Mouse (Mus musculus) frontal cortex, postnatal 14 days (tissue): Measurements from ENCODE around the gene Metrn.

Source experiments
- DNase-seq, 2 experiments: peaks; one replicate each; pipeline ENCODE4 v3.0.0; 2022; ENCODE audit warnings: low spot score in 2 of 2

Gene Metrn

DNA sequence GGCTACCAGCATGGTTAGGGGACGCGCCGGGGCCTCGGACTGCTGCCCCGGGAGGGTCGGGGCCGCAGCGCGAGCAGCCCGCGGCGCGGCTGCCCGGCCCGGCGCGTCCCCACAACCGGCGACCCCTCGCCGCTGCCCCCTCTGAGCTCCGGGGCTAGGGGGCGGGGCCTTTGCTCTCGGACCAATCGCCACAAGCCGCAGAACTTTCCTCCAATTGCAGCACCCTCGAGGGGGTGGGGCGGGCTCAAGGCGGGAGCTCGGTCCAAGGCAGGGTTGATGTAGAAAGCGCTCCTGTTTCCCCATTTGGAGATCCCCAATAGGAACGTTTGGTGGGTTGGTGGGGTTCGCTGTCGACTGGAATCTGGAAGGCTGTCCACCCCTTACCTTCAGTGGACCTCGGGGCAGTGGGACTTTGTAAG, at the start of gene Metrn:
TSS of gene Metrn (minus strand) at position 186 of the 419 bp plus-strand sequence.
- peak in 1 of 2 experiments; percentile 75 for DNase-seq

GRCm38 (mm10) chr17:25844396-25844901, 47.5 kb upstream of the Metrn start, which contains the start of gene Rhot2:
Rhot2 (minus strand) TSS chr17:25844851.
- peak; percentile 89 to 90 for DNase-seq

DNA sequence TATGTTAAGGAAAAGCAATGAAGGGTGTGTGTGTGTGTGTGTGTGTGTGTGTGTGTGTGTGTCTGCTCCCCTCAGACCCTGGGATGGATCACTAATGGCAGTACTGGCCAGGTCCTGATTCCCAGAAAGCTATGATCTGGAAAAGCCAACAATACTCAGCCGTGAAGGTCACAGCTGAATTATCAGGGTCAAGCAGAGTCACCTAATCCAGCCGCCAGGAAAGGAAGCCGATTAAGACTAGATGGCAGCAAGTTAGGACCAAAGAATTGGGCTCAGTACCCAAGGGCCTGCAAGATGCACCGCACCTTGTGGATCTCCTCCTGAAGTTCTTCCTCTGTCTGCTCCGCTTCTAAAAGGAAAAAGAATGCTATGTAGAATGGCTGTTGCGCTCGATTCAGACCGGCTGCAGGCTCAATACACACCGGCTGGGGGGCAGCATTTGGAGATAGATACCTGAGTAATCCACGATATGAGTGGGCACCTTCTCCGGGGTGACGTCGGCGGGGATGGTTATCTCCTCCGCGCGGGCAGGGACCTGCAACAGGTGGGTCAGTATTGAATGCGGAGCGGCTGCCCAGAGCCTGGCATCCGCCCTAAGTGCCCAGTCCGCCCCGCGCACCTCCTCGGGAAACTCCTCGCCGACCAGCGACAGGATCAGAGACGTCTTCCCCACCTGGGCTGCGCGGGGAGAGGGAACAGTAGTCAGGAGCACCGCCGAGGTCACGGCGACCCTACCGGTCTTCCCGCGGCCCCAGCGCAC, 46.9 kb upstream of the Metrn start:
- DNase-seq = no peak

- no peak for DNase-seq
Observed at GRCm38 (mm10) chr17:25843122-25843521, 46.2 kb upstream of the Metrn start.

- no peak for DNase-seq
Observed at GRCm38 (mm10) chr17:25842509-25842908, 45.6 kb upstream of the Metrn start.

GRCm38 (mm10) chr17:25841117-25841880, 44.4 kb upstream of the Metrn start, which contains the start of gene Gm20683:
Gm20683 (minus strand) TSS chr17:25841763.
- DNase-seq = no peak

DNA sequence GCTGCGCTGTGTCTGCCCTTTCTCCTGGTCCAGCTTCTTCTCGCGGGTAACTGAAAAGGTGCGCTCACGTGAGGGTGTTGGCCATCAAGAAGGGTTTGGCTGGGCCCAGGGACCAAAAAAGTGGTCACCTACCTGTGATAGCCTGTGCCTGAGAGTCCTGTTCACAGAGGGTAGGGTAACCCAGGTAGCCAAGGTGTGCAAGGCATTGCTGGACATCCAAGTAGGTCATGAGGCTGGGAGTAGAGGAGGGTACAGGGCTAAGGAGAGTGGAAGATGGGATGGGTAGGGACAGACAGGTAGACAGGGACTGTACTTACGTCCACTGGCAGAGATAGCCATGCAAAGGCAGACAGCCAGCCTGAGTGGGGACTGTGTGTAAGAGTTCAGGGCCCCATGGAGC, 43.6 kb upstream of the Metrn start:
- no peak for DNase-seq

GRCm38 (mm10) chr17:25839455-25840235, 42.7 kb upstream of the Metrn start:
- no peak for DNase-seq

- no peak for DNase-seq
Observed at GRCm38 (mm10) chr17:25838904-25839303, 42.0 kb upstream of the Metrn start.

DNA sequence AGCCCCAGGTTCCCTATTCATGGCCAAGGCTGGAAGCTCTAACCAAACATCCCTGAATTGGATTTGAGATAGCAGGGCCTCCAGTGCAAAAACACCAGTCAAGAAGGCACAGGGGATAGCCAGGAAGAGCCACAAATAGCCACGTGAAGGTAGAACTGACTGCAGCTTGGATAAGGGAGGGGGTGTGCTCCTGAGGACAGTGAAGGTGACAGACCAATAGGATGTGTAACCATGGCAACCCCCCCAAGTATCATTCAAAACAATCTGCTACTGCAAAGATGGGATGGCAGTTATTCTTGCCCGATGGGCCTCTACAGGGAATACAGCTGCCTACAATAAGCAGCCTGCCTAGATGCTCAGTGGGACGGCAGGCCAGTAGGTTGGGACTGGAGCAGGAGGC, 40.6 kb upstream of the Metrn start:
- no peak for DNase-seq

DNA sequence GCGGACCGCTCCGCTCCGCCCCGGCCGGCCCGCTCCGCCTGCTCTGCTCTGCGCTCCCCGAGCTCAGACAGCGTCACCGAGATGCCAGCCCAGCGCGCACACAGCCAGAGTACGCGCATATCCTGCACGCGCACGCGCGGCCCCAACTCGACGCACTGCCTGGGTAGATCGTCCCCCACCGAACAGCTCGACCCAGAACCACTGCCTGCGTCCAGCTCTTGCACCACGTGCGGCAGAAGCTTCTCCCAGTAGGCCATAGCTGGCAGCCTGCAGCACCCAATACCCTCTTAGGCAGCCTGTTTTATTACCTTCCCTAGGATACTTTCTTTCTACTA, 40.1 kb upstream of the Metrn start, which contains the start of gene Rhbdl1:
TSS of gene Rhbdl1 (minus strand) at position 220 of the 335 bp plus-strand sequence.
- DNase-seq = peak; percentile 78 to 80

DNA sequence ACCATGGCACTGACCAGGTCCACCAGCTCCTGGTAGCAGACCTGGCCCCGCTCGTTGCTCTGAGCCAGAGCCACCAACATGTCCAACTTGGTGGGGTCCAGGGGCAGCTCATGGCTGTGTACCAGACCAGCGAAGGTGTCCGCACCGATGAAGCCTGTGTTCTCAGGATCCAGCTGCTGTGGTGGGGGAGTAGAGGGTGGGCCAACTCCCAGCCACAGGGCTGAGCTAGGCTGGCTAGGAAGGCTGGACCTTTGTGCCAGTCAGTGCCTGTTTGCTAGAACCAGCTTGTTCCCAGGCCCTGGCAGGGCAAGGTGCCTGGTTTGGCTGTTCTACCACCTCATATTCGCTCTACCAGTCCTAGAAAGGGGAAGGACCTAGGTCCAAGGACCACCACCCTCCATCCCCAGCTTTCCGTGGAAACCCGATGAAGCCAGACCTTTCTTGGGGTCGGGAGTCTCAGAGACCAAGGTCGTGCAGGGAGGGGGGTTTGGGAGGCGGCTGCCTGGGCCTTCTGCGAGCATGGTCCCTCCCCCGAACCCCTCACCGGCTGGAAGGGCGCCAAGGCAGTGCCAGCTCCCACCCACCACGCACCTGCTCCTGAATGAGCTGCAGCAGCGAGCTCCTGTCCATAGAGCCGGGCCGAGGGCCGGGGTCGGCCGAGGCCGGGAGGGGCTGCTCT, 39.6 kb upstream of the Metrn start:
- peak; percentile 44 for DNase-seq

GRCm38 (mm10) chr17:25835816-25836215, 38.9 kb upstream of the Metrn start:
- DNase-seq = peak in 1 of 2 experiments; percentile 31

- peak in 1 of 2 experiments; percentile 24 for DNase-seq
Observed at GRCm38 (mm10) chr17:25835301-25835700, 38.4 kb upstream of the Metrn start.

DNA sequence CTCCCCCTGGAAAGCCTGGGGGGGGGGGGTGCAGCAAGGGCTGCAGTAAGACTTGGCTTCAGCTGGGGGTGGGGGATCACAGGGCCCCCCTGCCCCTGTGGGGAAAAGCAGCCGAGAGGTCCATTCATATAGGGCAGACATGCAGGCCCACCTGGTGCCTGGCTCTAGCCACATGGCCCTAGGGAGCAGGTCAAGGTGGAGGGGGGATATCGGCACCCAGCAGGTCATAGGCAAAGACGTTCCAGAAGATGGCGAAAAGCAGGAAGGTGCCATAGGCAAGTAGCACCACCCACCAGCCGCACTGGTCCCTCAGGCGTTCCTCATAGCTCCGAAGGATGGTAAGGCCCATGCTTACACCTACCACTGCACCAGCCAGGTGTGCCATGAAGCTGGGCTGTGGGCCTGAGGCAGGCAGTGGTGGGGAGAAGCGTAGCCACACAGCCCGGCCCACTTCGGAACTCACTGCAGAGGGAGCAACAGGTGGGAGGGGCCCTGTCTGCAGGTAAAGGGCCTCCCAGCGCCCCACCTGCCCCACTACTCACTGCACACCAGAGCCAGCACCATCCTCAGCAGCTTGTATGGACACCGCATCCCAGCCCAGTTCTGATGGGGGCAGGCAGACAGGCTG, 37.8 kb upstream of the Metrn start:
- DNase-seq = peak in 1 of 2 experiments; percentile 29

- peak in 1 of 2 experiments; percentile 25 for DNase-seq
Observed at GRCm38 (mm10) chr17:25833961-25834594, 37.1 kb upstream of the Metrn start.

DNA sequence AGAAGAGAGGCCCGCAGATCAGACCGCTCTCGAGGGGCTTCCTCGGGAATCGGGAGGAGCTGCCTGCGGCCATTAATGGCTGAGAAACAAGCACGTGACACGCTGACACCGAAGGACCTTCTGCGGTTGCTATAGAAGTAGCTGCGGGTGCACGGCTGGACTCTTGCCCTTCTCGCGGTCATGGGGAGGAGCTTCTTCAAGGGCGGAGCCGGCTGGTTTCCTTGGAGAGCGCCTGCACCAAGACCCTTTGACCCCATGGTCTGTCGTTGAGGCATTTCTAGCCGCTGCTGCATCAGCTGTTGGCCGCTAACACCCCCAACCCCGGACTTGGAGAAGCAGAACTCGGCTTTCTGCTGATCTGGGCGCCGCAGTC, 36.3 kb upstream of the Metrn start, which contains the start of gene Stub1:
TSS of gene Stub1 (minus strand) at position 114 of the 373 bp plus-strand sequence.
- DNase-seq = peak in 1 of 2 experiments; percentile 88

GRCm38 (mm10) chr17:25832436-25833290, 35.7 kb upstream of the Metrn start:
- DNase-seq = peak; percentile 98 to 99
